In genomic region chr7:109114950-109115349, GRCm38 (mm10) we compare ENCODE assay signal across 9 mouse cellular contexts. TPM values are rescaled to one million over a fixed set of nuclear protein-coding genes. Genes with fewer than 3 reads are reported as not detected.
A peak's percentile ranks its signal among the peaks of the same experiment; 100 is the strongest.
DNase-seq lines count a peak whose midpoint lies in the region; ATAC-seq lines count a peak whose summit lies in the region.
"Had no signal": no experiment of that assay in that cellular context is flagged by ENCODE, and none has a peak within 500 bp of the region (broad histone marks: within the 10 kb centered on the region; RNA-seq: fewer than 3 reads in every experiment).

No protein-coding gene starts in this region.

- peak; percentile 61 to 74 for ATAC-seq in hematopoietic stem cell, adult 5-6 weeks (replicated peaks in 1 of 2; ENCODE audit: insufficient read depth in 1 of 2, low FRiP score in 2 of 2, low TSS enrichment in 1 of 2, low read depth in 1 of 2, poor library complexity in 2 of 2, severe bottlenecking in 2 of 2)
- ATAC-seq in monocyte, adult 5-6 weeks (replicated peaks; ENCODE audit: insufficient number of reproducible peaks, low FRiP score, low TSS enrichment, poor library complexity, severe bottlenecking) = no peak

- DNase-seq in thymus, postnatal 0 days (ENCODE audit: low spot score) = peak; percentile 0
- no peak for DNase-seq in thymus, postnatal 10 days (ENCODE audit: low spot score in 2 of 2)
- DNase-seq in mesoderm, embryonic 11.5 days (ENCODE audit: low read depth, low spot score) = peak; percentile 41
- peak; percentile 58 for DNase-seq in yolk sac, embryonic 10.5 days (ENCODE audit: low spot score)
- DNase-seq in left cerebral cortex, adult 18-20 months (ENCODE audit: low spot score in 2 of 2) = no peak
- DNase-seq in adrenal gland, postnatal 4 days (ENCODE audit: low spot score in 2 of 2) = no peak
- DNase-seq: kidney, postnatal 4 days had no signal

RNA-seq across cellular contexts. Expression of gene Ric3, which starts 31.8 kb away (rescaled TPM):
- polyA plus RNA-seq in thymus, postnatal 0 days (2015; fragmentation: Nextera tagmentation; extraction: Ambion mirVana) = 0.40 and 0.48 TPM in 2 replicates
- 3.3 and 4.8 TPM in 2 replicates for total RNA-seq in hematopoietic stem cell, adult 5-6 weeks (2017)
- 10 to 100 TPM; 61.5 to 65.4 TPM for total RNA-seq in left cerebral cortex, adult 18-20 months (2021)
- 0.32 to 2.3 TPM in 2 of 3 replicates, not detected in the other for total RNA-seq in monocyte, adult 5-6 weeks (2017)
- total RNA-seq in adrenal gland, postnatal 4 days (2021) = 10 to 100 TPM; 24.6 to 28.1 TPM

Comparison
In these comparisons a context has a peak if more than half of its experiments do, and no peak if none do; other contexts are left out.
1. DNase-seq: peak in thymus, postnatal 0 days (single experiment), mesoderm, embryonic 11.5 days (single experiment) and yolk sac, embryonic 10.5 days (single experiment); none in thymus, postnatal 10 days (0 of 2), left cerebral cortex, adult 18-20 months (0 of 2) and adrenal gland, postnatal 4 days (0 of 2).